Mouse (Mus musculus) lung, postnatal 0 days (tissue): Measurements from ENCODE around the gene Pigm. TPM values are rescaled to one million over a fixed set of nuclear protein-coding genes. Genes with fewer than 3 reads are reported as not detected.

Source experiments
- ATAC-seq: fragments of 200-750 bp; cut with Nextera tagmentation; 2 replicates; pipeline ENCODE4 v1.8.0; 2017; ENCODE audit warnings: moderate library complexity
- DNase-seq: peaks from one replicate; pipeline ENCODE4 v3.0.0-alpha.2; 2016; ENCODE audit warnings: low spot score
- H3K27ac ChIP-seq: fragments of 300-500 bp; sonication (generic); 2 replicates; pipeline ENCODE4 v1.5.1; 2014; ENCODE audit warnings: antibody characterized with exemption, mild to moderate bottlenecking, low read length, mixed read lengths
- H3K27me3 ChIP-seq: fragments of 300-500 bp; sonication (generic); replicated peaks from 2 replicates; pipeline ENCODE4 v1.6.1; 2014; ENCODE audit warnings: low read length, mixed read lengths; ENCODE audit not compliant: insufficient read depth
- H3K36me3 ChIP-seq: fragments of 300-500 bp; sonication (generic); 2 replicates; pipeline ENCODE4 v1.6.1; 2014; ENCODE audit warnings: low read length, mixed read lengths; ENCODE audit not compliant: insufficient read depth
- H3K4me1 ChIP-seq: fragments of 300-500 bp; sonication (generic); 2 replicates; pipeline ENCODE4 v1.6.1; 2014; ENCODE audit warnings: antibody characterized with exemption, low read depth, low read length, mixed read lengths; ENCODE audit not compliant: insufficient read depth
- H3K4me2 ChIP-seq: fragments of 300-500 bp; sonication (generic); replicated peaks from 2 replicates; pipeline ENCODE4 v1.6.1; 2014; ENCODE audit warnings: low read depth, mild to moderate bottlenecking, low read length, moderate library complexity, mixed read lengths
- H3K4me3 ChIP-seq: fragments of 300-500 bp; sonication (generic); 2 replicates; pipeline ENCODE4 v1.5.1; 2014; ENCODE audit warnings: low read depth, low read length
- H3K9ac ChIP-seq: fragments of 300-500 bp; sonication (generic); replicated peaks from 2 replicates; pipeline ENCODE4 v1.6.1; 2014; ENCODE audit warnings: low read depth, mild to moderate bottlenecking
- H3K9me3 ChIP-seq: fragments of 300-500 bp; sonication (generic); 2 replicates; pipeline ENCODE4 v1.6.1; 2016; ENCODE audit warnings: low read length, mixed read lengths
- CTCF ChIP-seq: IDR thresholded peaks from 2 replicates; pipeline ENCODE4 v1.5.1; 2016; ENCODE audit warnings: antibody characterized with exemption, mild to moderate bottlenecking
- EP300 ChIP-seq: IDR thresholded peaks from 2 replicates; pipeline ENCODE4 v1.6.1; 2016; ENCODE audit warnings: antibody characterized with exemption, mild to moderate bottlenecking, control low read depth
- WGBS: fragments of 180-500 bp; shearing (Covaris S2); extraction: QIAGEN DNeasy Blood & Tissue Kit; methylation state at CpG from one replicate; pipeline ENCODE4 v1.1.7; 2014; 5-methylcytosine and 5-hydroxymethylcytosine counted together
- polyA plus RNA-seq: library from polyadenylated mRNA; unstranded; fragments of >200 nt; fragmentation: Nextera tagmentation; extraction: Ambion mirVana; gene quantifications from 2 replicates; pipeline ENCODE4 v1.2.1, GENCODE M21; 2015

Gene Pigm
- polyA plus RNA-seq, 1 experiment from 2014 or later = 3.5 TPM

GRCm38 (mm10) chr1:172347382-172347781, 29.0 kb upstream of the Pigm start:
- no peak for DNase-seq
- H3K36me3 ChIP-seq = no peaks in the 10 kb centered on the region
- peaks cover 7% of the 10 kb centered on the region; the same call in 1 of the 2 replicates for H3K27me3 ChIP-seq
- H3K9me3 ChIP-seq = no peaks in the 10 kb centered on the region
- 78% methylated on average over 12 of the region's 12 CpGs for WGBS
- no peak overlapping the region for H3K4me2 ChIP-seq
- no peak overlapping the region for H3K4me3 ChIP-seq
- no peaks in the 10 kb centered on the region for H3K4me1 ChIP-seq
- H3K9ac ChIP-seq = no peak overlapping the region
- H3K27ac ChIP-seq = no peak overlapping the region
- no peak for ATAC-seq
- no peak for TF ChIP-seq CTCF
- no peak for TF ChIP-seq EP300

- Histone ChIP-seq H3K4me1 (no peaks in the 10 kb centered on the region), H3K9me3 (no peaks in the 10 kb centered on the region), H3K27me3 (peaks cover 7% of the 10 kb centered on the region; the same call in 1 of the 2 replicates), H3K27ac (no peak overlapping the region), H3K36me3 (no peaks in the 10 kb centered on the region), H3K4me3 (no peak overlapping the region), H3K4me2 (no peak overlapping the region), H3K9ac (no peak overlapping the region)
- ATAC-seq = no peak
- no peak for TF ChIP-seq EP300
- no peak for TF ChIP-seq CTCF
- WGBS = 76% methylated on average over 4 of the region's 5 CpGs
- no peak for DNase-seq
Measured at GRCm38 (mm10) chr1:172349504-172349903, 26.8 kb upstream of the Pigm start.

- no peaks in the 10 kb centered on the region for H3K4me1 ChIP-seq
- no peak overlapping the region for H3K4me3 ChIP-seq
- no peaks in the 10 kb centered on the region for H3K9me3 ChIP-seq
- no peaks in the 10 kb centered on the region for H3K36me3 ChIP-seq
- no peak for TF ChIP-seq CTCF
- no peak for TF ChIP-seq EP300
- DNase-seq (peak; percentile 57), ATAC-seq (peak; percentile 78)
- 15% methylated on average over 19 of the region's 19 CpGs for WGBS
- peaks cover 7% of the 10 kb centered on the region; the same call in 1 of the 2 replicates for H3K27me3 ChIP-seq
- H3K9ac ChIP-seq = no peak overlapping the region
- no peak overlapping the region for H3K4me2 ChIP-seq
- no peak overlapping the region for H3K27ac ChIP-seq
Measured at GRCm38 (mm10) chr1:172349916-172350812, 26.2 kb upstream of the Pigm start.

- Histone ChIP-seq H3K27me3 (peaks cover 7% of the 10 kb centered on the region; the same call in 1 of the 2 replicates), H3K4me3 (no peak overlapping the region), H3K4me1 (no peaks in the 10 kb centered on the region), H3K4me2 (no peak overlapping the region), H3K36me3 (no peaks in the 10 kb centered on the region), H3K27ac (no peak overlapping the region), H3K9me3 (no peaks in the 10 kb centered on the region), H3K9ac (no peak overlapping the region)
- DNase-seq (no peak), ATAC-seq (no peak)
- 55% methylated on average over 6 of the region's 6 CpGs for WGBS
- no peak for TF ChIP-seq EP300
- TF ChIP-seq CTCF = no peak
Measured at GRCm38 (mm10) chr1:172352001-172352400, 24.3 kb upstream of the Pigm start.

- Histone ChIP-seq H3K27me3 (peaks cover 7% of the 10 kb centered on the region; the same call in 1 of the 2 replicates), H3K9ac (no peak overlapping the region), H3K36me3 (no peaks in the 10 kb centered on the region), H3K4me3 (no peak overlapping the region), H3K9me3 (no peaks in the 10 kb centered on the region), H3K4me1 (no peaks in the 10 kb centered on the region), H3K27ac (no peak overlapping the region), H3K4me2 (no peak overlapping the region)
- WGBS = 80% methylated on average over 3 of the region's 3 CpGs
- no peak for ATAC-seq
- no peak for TF ChIP-seq EP300
- no peak for TF ChIP-seq CTCF
- DNase-seq = no peak
Measured at GRCm38 (mm10) chr1:172352453-172352852, 23.9 kb upstream of the Pigm start.

GRCm38 (mm10) chr1:172355336-172355735, 21.0 kb upstream of the Pigm start:
- Histone ChIP-seq H3K9ac (no peak overlapping the region), H3K4me3 (no peak overlapping the region), H3K9me3 (no peaks in the 10 kb centered on the region), H3K27ac (no peak overlapping the region), H3K27me3 (peaks cover 7% of the 10 kb centered on the region; the same call in 1 of the 2 replicates), H3K4me2 (no peak overlapping the region), H3K36me3 (no peaks in the 10 kb centered on the region), H3K4me1 (no peaks in the 10 kb centered on the region)
- no peak for ATAC-seq
- 46% methylated on average over 3 of the region's 3 CpGs for WGBS
- no peak for TF ChIP-seq CTCF
- no peak for TF ChIP-seq EP300
- DNase-seq = no peak
